In genomic region chr10:60752040-60753020, GRCm38 (mm10) we compare ENCODE assay signal across 8 mouse cellular contexts. TPM values are rescaled to one million over a fixed set of nuclear protein-coding genes. Genes with fewer than 3 reads are reported as not detected.
DNase-seq lines count a peak whose midpoint lies in the region; ATAC-seq lines count a peak whose summit lies in the region.

Gene Slc29a3 (minus strand): TSS chr10:60752794.

- ATAC-seq in hindbrain, embryonic 15.5 days (ENCODE audit: low FRiP score, low read depth): peak; percentile 92

- peak within 1 kb of the TSS; percentile 83 for H3K4me2 ChIP-seq in hindbrain, embryonic 15.5 days

- H3K27ac ChIP-seq in hindbrain, embryonic 15.5 days (replicated peaks): peak within 1 kb of the TSS; percentile 71

- H3K36me3 ChIP-seq in hindbrain, embryonic 15.5 days: no peaks in the 10 kb centered on the region

- 5% methylated on average over 41 of the region's 41 CpGs for WGBS in hindbrain, embryonic 15.5 days

- no peaks in the 10 kb centered on the region for H3K9me3 ChIP-seq in hindbrain, embryonic 15.5 days

- peak within 1 kb of the TSS; percentile 58 for H3K4me3 ChIP-seq in hindbrain, embryonic 15.5 days

- DNase-seq in T-cell, adult 2 months (ENCODE audit: low spot score): peak; percentile 94
- DNase-seq in cerebellum, postnatal 36 days: peak; percentile 83 to 90
- DNase-seq in frontal cortex, postnatal 36 days (ENCODE audit: low spot score in 2 of 2): peak; percentile 91 to 94
- DNase-seq in left cerebral cortex, adult 11 months (ENCODE audit: low spot score): peak; percentile 89
- DNase-seq in lung, postnatal 4 days: peak; percentile 96 to 99
- DNase-seq in retina, postnatal 7 days (ENCODE audit: low read depth, low spot score): peak; percentile 88
- DNase-seq in urinary bladder, adult 2 months (ENCODE audit: low spot score): peak; percentile 94

- peaks cover 34% of the 10 kb centered on the region for H3K4me1 ChIP-seq in hindbrain, embryonic 15.5 days (replicated peaks)

- H3K27me3 ChIP-seq in hindbrain, embryonic 15.5 days: no peaks in the 10 kb centered on the region

- peak within 1 kb of the TSS; percentile 66 for H3K9ac ChIP-seq in hindbrain, embryonic 15.5 days

RNA-seq across cellular contexts. Expression of gene Slc29a3, which starts in this region (rescaled TPM):
- 10.9 and 12.2 TPM in 2 replicates for polyA plus RNA-seq in hindbrain, embryonic 15.5 days (2015; fragmentation: Nextera tagmentation; extraction: Ambion mirVana)
- 5.5 and 7.8 TPM in 2 replicates for polyA plus RNA-seq in urinary bladder, adult 2 months (2012; rRNA removed)

Comparison
In these comparisons a context has a peak if more than half of its experiments do, and no peak if none do; other contexts are left out.
1. Peak in every context shown above with its lines: DNase-seq, ATAC-seq, H3K4me3 ChIP-seq and H3K27ac ChIP-seq.